Mouse (Mus musculus) liver, embryonic 11.5 days (tissue): ENCODE measurements around the gene Gpbp1. TPM values are rescaled to one million over a fixed set of nuclear protein-coding genes. Genes with fewer than 3 reads are reported as not detected.

Experiments used
- ATAC-seq: fragments of 200-750 bp; cut with Nextera tagmentation; replicated peaks from 2 replicates; pipeline ENCODE4 v1.8.0; 2017; ENCODE audit warnings: moderate number of reproducible peaks, mild to moderate bottlenecking, moderate TSS enrichment, moderate library complexity; ENCODE audit not compliant: low FRiP score
- DNase-seq: peaks from one replicate; pipeline ENCODE4 v3.0.0-alpha.2; 2017; ENCODE audit warnings: low spot score
- H3K27ac ChIP-seq: fragments of 300-500 bp; sonication (generic); 2 replicates; pipeline ENCODE4 v1.5.1; 2014; ENCODE audit warnings: mild to moderate bottlenecking, low read depth, low read length, control low read depth
- H3K27me3 ChIP-seq: fragments of 300-500 bp; sonication (generic); replicated peaks from 2 replicates; pipeline ENCODE4 v1.6.1; 2014; ENCODE audit warnings: low read length, mixed read lengths; ENCODE audit not compliant: control insufficient read depth, insufficient read depth
- H3K36me3 ChIP-seq: fragments of 300-500 bp; sonication (generic); 2 replicates; pipeline ENCODE4 v1.6.1; 2014; ENCODE audit warnings: mild to moderate bottlenecking, low read length, moderate library complexity, mixed read lengths; ENCODE audit not compliant: control insufficient read depth, insufficient read depth
- H3K4me1 ChIP-seq: fragments of 300-500 bp; sonication (generic); replicated peaks from 2 replicates; pipeline ENCODE4 v1.6.1; 2014; ENCODE audit warnings: low read length, mixed read lengths; ENCODE audit not compliant: control insufficient read depth, insufficient read depth
- H3K4me2 ChIP-seq: fragments of 300-500 bp; sonication (generic); 2 replicates; pipeline ENCODE4 v1.6.1; 2014; ENCODE audit warnings: mild to moderate bottlenecking, control low read depth, moderate library complexity
- H3K4me3 ChIP-seq: fragments of 300-500 bp; sonication (generic); 2 replicates; pipeline ENCODE4 v1.5.1; 2014; ENCODE audit warnings: low read depth, low read length, control low read depth
- H3K9ac ChIP-seq: fragments of 300-500 bp; sonication (generic); 2 replicates; pipeline ENCODE4 v1.6.1; 2014; ENCODE audit warnings: low read depth, low read length, control low read depth
- H3K9me3 ChIP-seq: fragments of 300-500 bp; sonication (generic); 2 replicates; pipeline ENCODE4 v1.6.1; 2016; ENCODE audit warnings: low read length, inconsistent platforms, mixed read lengths; ENCODE audit not compliant: control insufficient read depth
- WGBS: fragments of 180-500 bp; shearing (Covaris S2); extraction: QIAGEN DNeasy Blood & Tissue Kit; methylation state at CpG from one replicate; pipeline ENCODE4 v1.1.7; 2014; 5-methylcytosine and 5-hydroxymethylcytosine counted together
- polyA plus RNA-seq: library from polyadenylated mRNA; unstranded; fragments of >200 nt; fragmentation: Nextera tagmentation; extraction: Ambion mirVana; gene quantifications from 2 replicates; pipeline ENCODE4 v1.2.1, GENCODE M21; 2014

Gene Gpbp1
- polyA plus RNA-seq, 1 experiment from 2014 or later = 76.1 TPM

- no peak overlapping the region for H3K4me2 ChIP-seq
- H3K4me1 ChIP-seq = no peaks in the 10 kb centered on the region
- H3K9me3 ChIP-seq = no peaks in the 10 kb centered on the region
- no peak overlapping the region for H3K9ac ChIP-seq
- 0 out of 2 replicates have a peak, but pooled peaks cover 4% of the 10 kb centered on the region for H3K36me3 ChIP-seq
- ATAC-seq (no peak), DNase-seq (no peak)
- no peak overlapping the region for H3K4me3 ChIP-seq
- H3K27ac ChIP-seq = no peak overlapping the region
- H3K27me3 ChIP-seq = no peaks in the 10 kb centered on the region
These were observed 68.6 kb downstream of the Gpbp1 start for GRCm38 (mm10) chr13:111421330-111421729.

GRCm38 (mm10) chr13:111418087-111418486 lies 71.8 kb downstream of the Gpbp1 start:
- Histone ChIP-seq H3K4me1 (no peaks in the 10 kb centered on the region), H3K27me3 (no peaks in the 10 kb centered on the region), H3K36me3 (no peaks in the 10 kb centered on the region), H3K9me3 (no peaks in the 10 kb centered on the region), H3K4me3 (no peak overlapping the region), H3K4me2 (no peak overlapping the region), H3K9ac (no peak overlapping the region), H3K27ac (no peak overlapping the region)
- ATAC-seq (no peak), DNase-seq (no peak)
- 71% methylated on average over 2 of the region's 2 CpGs for WGBS

- no peak overlapping the region for H3K9ac ChIP-seq
- H3K4me3 ChIP-seq = no peak overlapping the region
- H3K9me3 ChIP-seq = no peaks in the 10 kb centered on the region
- no peaks in the 10 kb centered on the region for H3K36me3 ChIP-seq
- no peaks in the 10 kb centered on the region for H3K4me1 ChIP-seq
- WGBS = 32% methylated on average over 4 of the region's 4 CpGs
- no peaks in the 10 kb centered on the region for H3K27me3 ChIP-seq
- H3K4me2 ChIP-seq = no peak overlapping the region
- ATAC-seq (no peak), DNase-seq (no peak)
- no peak overlapping the region for H3K27ac ChIP-seq
These were observed 76.8 kb downstream of the Gpbp1 start for GRCm38 (mm10) chr13:111413156-111413555.

- Histone ChIP-seq H3K36me3 (no peaks in the 10 kb centered on the region), H3K9me3 (no peaks in the 10 kb centered on the region), H3K27ac (no peak overlapping the region), H3K4me1 (no peaks in the 10 kb centered on the region), H3K27me3 (no peaks in the 10 kb centered on the region), H3K9ac (no peak overlapping the region), H3K4me2 (no peak overlapping the region), H3K4me3 (no peak overlapping the region)
- 3% methylated on average over 7 of the region's 7 CpGs for WGBS
- DNase-seq (no peak), ATAC-seq (no peak)
These were observed 79.1 kb downstream of the Gpbp1 start for GRCm38 (mm10) chr13:111410831-111411230.

GRCm38 (mm10) chr13:111406859-111407389 lies 83.0 kb downstream of the Gpbp1 start:
- Histone ChIP-seq H3K36me3 (no peaks in the 10 kb centered on the region), H3K9ac (no peak overlapping the region), H3K27me3 (no peaks in the 10 kb centered on the region), H3K4me2 (no peak overlapping the region), H3K4me1 (no peaks in the 10 kb centered on the region), H3K4me3 (no peak overlapping the region), H3K9me3 (no peaks in the 10 kb centered on the region), H3K27ac (no peak overlapping the region)
- ATAC-seq = no peak
- 65% methylated on average over 9 of the region's 9 CpGs for WGBS
- no peak for DNase-seq

GRCm38 (mm10) chr13:111405956-111406355 lies 84.0 kb downstream of the Gpbp1 start:
- H3K36me3 ChIP-seq = no peaks in the 10 kb centered on the region
- WGBS = 87% methylated on average over 3 of the region's 3 CpGs
- no peak for DNase-seq

GRCm38 (mm10) chr13:111397600-111398151 lies 92.2 kb downstream of the Gpbp1 start:
- no peak overlapping the region for H3K9ac ChIP-seq
- no peaks in the 10 kb centered on the region for H3K36me3 ChIP-seq
- ATAC-seq (peak; percentile 81), DNase-seq (peak; percentile 36)
- peak overlapping the region; percentile 2 for H3K4me2 ChIP-seq
- H3K27me3 ChIP-seq = no peaks in the 10 kb centered on the region
- H3K27ac ChIP-seq = peak overlapping the region; percentile 8; the same call in 1 of the 2 replicates
- 35% methylated on average over 5 of the region's 5 CpGs for WGBS
- H3K4me1 ChIP-seq = no peaks in the 10 kb centered on the region
- H3K4me3 ChIP-seq = no peak overlapping the region
- H3K9me3 ChIP-seq = no peaks in the 10 kb centered on the region

More at GRCm38 (mm10) chr13:111405956-111406355, 84.0 kb downstream of the Gpbp1 start:
- H3K4me2 ChIP-seq = no peak overlapping the region
- H3K27ac ChIP-seq = no peak overlapping the region
- ATAC-seq = no peak
- no peaks in the 10 kb centered on the region for H3K4me1 ChIP-seq
- H3K9me3 ChIP-seq = no peaks in the 10 kb centered on the region
- H3K9ac ChIP-seq = no peak overlapping the region
- no peak overlapping the region for H3K4me3 ChIP-seq
- H3K27me3 ChIP-seq = no peaks in the 10 kb centered on the region

GRCm38 (mm10) chr13:111397061-111397460 lies 92.8 kb downstream of the Gpbp1 start:
- no peak for DNase-seq
- Histone ChIP-seq H3K27ac (peak overlapping the region; percentile 8; the same call in 1 of the 2 replicates), H3K36me3 (no peaks in the 10 kb centered on the region), H3K4me1 (no peaks in the 10 kb centered on the region), H3K4me2 (peak overlapping the region; percentile 2; the same call in 1 of the 2 replicates), H3K9me3 (no peaks in the 10 kb centered on the region), H3K4me3 (no peak overlapping the region), H3K27me3 (no peaks in the 10 kb centered on the region), H3K9ac (no peak overlapping the region)
- WGBS = 39% methylated on average over 7 of the region's 7 CpGs
- ATAC-seq = peak; percentile 60

- H3K27me3 ChIP-seq = no peaks in the 10 kb centered on the region
- no peak for ATAC-seq
- H3K4me3 ChIP-seq = no peak overlapping the region
- no peaks in the 10 kb centered on the region for H3K36me3 ChIP-seq
- H3K9me3 ChIP-seq = no peaks in the 10 kb centered on the region
- WGBS = 79% methylated on average over 7 of the region's 7 CpGs
- no peak overlapping the region for H3K9ac ChIP-seq
- H3K27ac ChIP-seq = no peak overlapping the region
- no peak for DNase-seq
- H3K4me1 ChIP-seq = no peaks in the 10 kb centered on the region
- H3K4me2 ChIP-seq = no peak overlapping the region
These were observed 94.4 kb downstream of the Gpbp1 start for GRCm38 (mm10) chr13:111395528-111395927.
